Mouse (Mus musculus) liver, embryonic 11.5 days (tissue): ENCODE measurements around the gene Apol9b. TPM values are rescaled to one million over a fixed set of nuclear protein-coding genes. Genes with fewer than 3 reads are reported as not detected.
"Not testable (repeated sequence)": the region's sequence is repeated elsewhere in the genome, so short reads cannot be mapped to it uniquely, and the experiment has no call there.

Experiments
- ATAC-seq: fragments of 200-750 bp; cut with Nextera tagmentation; replicated peaks from 2 replicates; pipeline ENCODE4 v1.8.0; 2017; ENCODE audit warnings: moderate number of reproducible peaks, mild to moderate bottlenecking, moderate TSS enrichment, moderate library complexity; ENCODE audit not compliant: low FRiP score
- DNase-seq: peaks from one replicate; pipeline ENCODE4 v3.0.0-alpha.2; 2017; ENCODE audit warnings: low spot score
- H3K27ac ChIP-seq: fragments of 300-500 bp; sonication (generic); 2 replicates; pipeline ENCODE4 v1.5.1; 2014; ENCODE audit warnings: mild to moderate bottlenecking, low read depth, low read length, control low read depth
- H3K27me3 ChIP-seq: fragments of 300-500 bp; sonication (generic); replicated peaks from 2 replicates; pipeline ENCODE4 v1.6.1; 2014; ENCODE audit warnings: low read length, mixed read lengths; ENCODE audit not compliant: control insufficient read depth, insufficient read depth
- H3K36me3 ChIP-seq: fragments of 300-500 bp; sonication (generic); 2 replicates; pipeline ENCODE4 v1.6.1; 2014; ENCODE audit warnings: mild to moderate bottlenecking, low read length, moderate library complexity, mixed read lengths; ENCODE audit not compliant: control insufficient read depth, insufficient read depth
- H3K4me1 ChIP-seq: fragments of 300-500 bp; sonication (generic); replicated peaks from 2 replicates; pipeline ENCODE4 v1.6.1; 2014; ENCODE audit warnings: low read length, mixed read lengths; ENCODE audit not compliant: control insufficient read depth, insufficient read depth
- H3K4me2 ChIP-seq: fragments of 300-500 bp; sonication (generic); 2 replicates; pipeline ENCODE4 v1.6.1; 2014; ENCODE audit warnings: mild to moderate bottlenecking, control low read depth, moderate library complexity
- H3K4me3 ChIP-seq: fragments of 300-500 bp; sonication (generic); 2 replicates; pipeline ENCODE4 v1.5.1; 2014; ENCODE audit warnings: low read depth, low read length, control low read depth
- H3K9ac ChIP-seq: fragments of 300-500 bp; sonication (generic); 2 replicates; pipeline ENCODE4 v1.6.1; 2014; ENCODE audit warnings: low read depth, low read length, control low read depth
- H3K9me3 ChIP-seq: fragments of 300-500 bp; sonication (generic); 2 replicates; pipeline ENCODE4 v1.6.1; 2016; ENCODE audit warnings: low read length, inconsistent platforms, mixed read lengths; ENCODE audit not compliant: control insufficient read depth
- WGBS: fragments of 180-500 bp; shearing (Covaris S2); extraction: QIAGEN DNeasy Blood & Tissue Kit; methylation state at CpG from one replicate; pipeline ENCODE4 v1.1.7; 2014; 5-methylcytosine and 5-hydroxymethylcytosine counted together
- polyA plus RNA-seq: library from polyadenylated mRNA; unstranded; fragments of >200 nt; fragmentation: Nextera tagmentation; extraction: Ambion mirVana; gene quantifications from 2 replicates; pipeline ENCODE4 v1.2.1, GENCODE M21; 2014

Apol9b gene
- polyA plus RNA-seq = not detected in 2 replicates

DNA sequence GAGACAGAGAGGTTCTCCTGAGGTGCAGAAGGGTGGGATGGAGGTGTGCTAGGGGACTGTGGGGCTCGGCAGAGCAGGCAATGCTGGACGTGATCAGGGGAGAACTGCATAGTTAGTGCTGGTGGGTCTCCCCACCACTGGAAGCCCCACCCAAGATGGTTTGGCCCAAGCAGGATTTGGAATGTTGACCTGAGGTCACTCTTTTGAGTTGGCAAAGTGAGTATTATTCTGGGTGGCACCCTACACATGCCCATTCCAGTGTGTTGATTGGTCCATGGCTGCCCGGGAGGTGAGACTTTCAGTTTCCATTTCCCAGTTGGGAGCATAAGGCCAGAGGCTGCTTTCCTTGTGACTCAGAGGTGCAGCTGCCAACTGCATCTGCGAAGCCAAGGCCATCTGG is at the start of gene Apol9b:
Apol9b (plus strand) TSS at position 301 of the 400 bp plus-strand sequence.
- not testable (repeated sequence) for H3K9me3 ChIP-seq, H3K4me2 ChIP-seq, H3K36me3 ChIP-seq, H3K4me3 ChIP-seq, H3K27me3 ChIP-seq, H3K27ac ChIP-seq, ATAC-seq, H3K4me1 ChIP-seq, DNase-seq, H3K9ac ChIP-seq
- 92% methylated on average over 2 of the region's 4 CpGs for WGBS

DNA sequence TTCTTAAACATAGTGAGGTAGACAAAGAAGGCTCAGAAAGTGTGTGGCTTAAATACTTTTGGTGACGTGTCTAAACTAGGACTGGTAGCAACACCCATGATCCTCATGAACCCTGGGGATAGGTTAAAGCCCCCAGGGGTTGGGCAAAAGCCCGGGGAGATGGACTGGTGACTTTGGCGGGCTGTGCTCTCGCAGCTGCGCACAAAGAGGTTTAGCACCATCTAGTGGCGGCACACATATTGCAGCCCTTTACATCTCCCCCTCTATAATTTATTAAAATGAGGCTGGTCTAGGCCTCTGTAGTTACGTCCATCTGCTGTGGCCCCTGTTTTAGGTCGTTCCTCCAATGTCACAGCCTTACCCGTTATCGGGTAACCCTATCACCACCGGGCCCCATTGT is 44.9 kb upstream of the Apol9b start:
- 11% methylated on average over 8 of the region's 11 CpGs for WGBS
- H3K9me3 ChIP-seq, ATAC-seq, H3K27me3 ChIP-seq, H3K9ac ChIP-seq, H3K36me3 ChIP-seq, DNase-seq, H3K27ac ChIP-seq, H3K4me1 ChIP-seq, H3K4me3 ChIP-seq, H3K4me2 ChIP-seq: not testable (repeated sequence)

DNA sequence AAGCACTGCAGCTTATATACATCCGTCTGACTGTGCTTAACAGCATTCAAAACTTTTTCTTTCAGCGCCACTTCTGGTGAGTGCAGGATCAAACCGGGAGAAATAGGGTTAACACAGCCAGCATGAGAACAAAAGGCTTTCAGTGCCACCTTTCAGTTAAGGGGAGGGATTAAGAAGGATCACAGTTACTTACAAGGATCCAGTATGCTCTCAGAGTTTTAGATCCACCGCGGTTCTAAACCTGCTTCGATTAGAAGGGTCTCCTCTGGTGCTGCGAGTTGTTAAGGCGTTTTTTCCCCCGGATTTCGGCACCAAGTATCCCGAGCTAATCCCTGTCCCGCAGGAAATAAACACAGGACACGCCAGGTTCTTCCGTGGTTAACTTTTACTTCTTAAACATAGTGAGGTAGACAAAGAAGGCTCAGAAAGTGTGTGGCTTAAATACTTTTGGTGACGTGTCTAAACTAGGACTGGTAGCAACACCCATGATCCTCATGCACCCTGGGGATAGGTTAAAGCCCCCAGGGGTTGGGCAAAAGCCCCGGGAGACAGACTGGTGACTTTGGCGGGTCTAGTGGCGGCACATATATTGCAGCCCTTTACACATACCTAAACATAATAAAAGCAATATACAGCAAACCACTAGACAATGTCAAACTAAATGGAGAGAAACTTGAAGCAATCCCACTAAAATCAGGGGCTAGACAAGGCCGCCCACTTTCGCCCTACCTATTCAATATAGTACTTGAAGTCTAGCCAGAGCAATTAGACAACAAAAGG is 37.1 kb upstream of the Apol9b start:
- not testable (repeated sequence) for ATAC-seq, DNase-seq, H3K36me3 ChIP-seq, H3K27me3 ChIP-seq, H3K4me1 ChIP-seq, H3K9ac ChIP-seq, H3K27ac ChIP-seq, H3K4me3 ChIP-seq, H3K9me3 ChIP-seq
- WGBS = 9% methylated on average over 19 of the region's 20 CpGs
- H3K4me2 ChIP-seq = peak overlapping the region; percentile 42

DNA sequence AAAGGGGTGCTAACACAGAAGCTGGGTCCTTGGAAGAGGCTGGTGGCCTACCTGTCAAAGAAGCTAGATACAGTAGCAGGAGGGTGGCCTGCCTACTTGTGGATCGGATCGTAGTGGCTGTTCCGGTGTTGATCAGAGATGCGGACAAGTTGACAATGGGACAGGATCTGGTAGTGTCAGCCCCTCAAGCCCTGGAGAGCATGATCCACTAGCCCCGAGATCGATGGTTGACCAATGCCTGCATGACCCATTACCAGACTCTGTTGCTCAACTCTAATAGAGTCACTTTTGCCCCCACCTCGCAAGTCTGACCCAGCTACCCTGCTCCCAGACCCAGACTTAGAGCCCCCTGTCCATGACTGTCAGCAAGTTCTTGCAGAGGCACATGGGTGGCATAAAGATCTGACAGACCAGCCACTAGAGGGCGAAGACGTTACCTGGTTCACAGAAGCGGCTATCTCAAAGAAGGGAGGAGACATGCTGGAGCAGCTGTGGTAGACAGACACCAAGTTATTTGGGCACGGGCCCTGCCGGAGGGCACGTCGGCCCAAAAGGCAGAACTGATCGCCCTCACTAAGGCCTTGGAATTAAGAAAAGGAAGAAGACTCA is 34.0 kb upstream of the Apol9b start:
- H3K4me1 ChIP-seq, H3K9me3 ChIP-seq, H3K4me2 ChIP-seq, H3K36me3 ChIP-seq, H3K27me3 ChIP-seq, ATAC-seq, H3K9ac ChIP-seq, H3K4me3 ChIP-seq, H3K27ac ChIP-seq: not testable (repeated sequence)
- WGBS = 37% methylated on average over 11 of the region's 15 CpGs
- peak; percentile 37 for DNase-seq

DNA sequence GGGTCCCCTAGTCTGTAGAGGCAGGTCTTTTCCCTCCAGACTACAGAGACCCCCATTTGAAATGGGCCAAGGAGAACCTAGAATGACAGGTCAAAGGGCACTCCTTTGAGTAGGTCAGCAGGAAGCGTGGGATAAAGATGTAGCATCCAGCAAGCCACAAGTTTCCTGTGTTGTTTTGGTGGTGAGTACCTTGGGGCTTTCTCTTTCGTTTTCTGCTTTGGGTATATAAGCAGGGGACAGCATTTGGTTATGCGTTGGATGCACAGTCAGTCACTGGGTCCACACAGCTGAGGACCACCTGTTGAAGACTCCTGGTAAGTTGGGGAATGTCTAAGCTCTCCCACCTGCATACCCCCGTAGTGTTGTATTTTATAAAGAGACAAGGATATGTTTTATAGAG is 30.2 kb upstream of the Apol9b start, which contains the start of gene Apol7e:
Apol7e (plus strand) TSS at position 202 of the 400 bp plus-strand sequence.
- not testable (repeated sequence) for DNase-seq, H3K27ac ChIP-seq, H3K36me3 ChIP-seq, H3K9me3 ChIP-seq, H3K9ac ChIP-seq, H3K4me3 ChIP-seq, H3K4me2 ChIP-seq, ATAC-seq, H3K27me3 ChIP-seq, H3K4me1 ChIP-seq
- 58% methylated on average over 4 of the region's 4 CpGs for WGBS

DNA sequence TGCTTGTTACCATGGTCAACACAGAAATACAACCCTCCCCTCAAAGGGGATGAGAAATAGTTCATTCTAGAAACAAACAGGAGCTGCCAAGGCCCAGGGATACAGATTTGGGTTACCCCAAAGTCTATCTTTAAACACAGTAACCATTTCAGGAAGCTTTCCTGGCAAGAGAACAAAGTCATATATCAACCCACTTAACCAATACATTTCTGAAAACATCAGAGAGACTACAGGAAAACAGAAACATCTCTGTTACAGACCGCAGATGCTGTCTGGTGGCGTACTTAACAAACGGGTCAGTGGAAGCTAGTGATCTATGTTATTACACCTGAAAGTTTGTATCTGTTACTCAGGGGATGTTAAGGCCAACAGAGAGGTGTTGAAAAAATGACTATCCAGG is 23.5 kb upstream of the Apol9b start:
- not testable (repeated sequence) for DNase-seq, H3K4me1 ChIP-seq, H3K27me3 ChIP-seq, H3K4me3 ChIP-seq, H3K27ac ChIP-seq, H3K9me3 ChIP-seq, H3K4me2 ChIP-seq, H3K9ac ChIP-seq, H3K36me3 ChIP-seq, ATAC-seq
- WGBS = 87% methylated on average over 3 of the region's 3 CpGs

DNA sequence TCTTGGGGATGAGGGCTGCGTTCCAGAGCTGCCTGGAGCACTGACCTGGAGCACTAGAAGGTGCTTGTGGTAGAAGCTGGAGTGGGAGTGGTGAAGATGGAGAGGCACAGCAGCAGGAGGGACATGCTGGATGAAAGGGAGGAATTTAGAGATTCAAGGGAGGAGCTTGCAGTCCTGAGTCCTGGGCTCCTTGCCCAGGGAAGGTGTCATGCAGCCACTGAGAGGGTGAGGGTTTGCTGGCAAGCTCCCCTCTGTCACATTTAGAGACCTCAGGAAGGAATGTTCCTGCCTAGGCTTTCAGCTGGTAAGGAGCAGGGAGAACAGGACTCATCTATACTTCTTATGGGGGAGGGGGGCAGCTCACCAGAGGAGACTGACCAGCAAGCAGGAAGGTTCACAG is 19.9 kb upstream of the Apol9b start:
- ATAC-seq, DNase-seq, H3K9ac ChIP-seq, H3K9me3 ChIP-seq, H3K27me3 ChIP-seq, H3K4me3 ChIP-seq, H3K36me3 ChIP-seq, H3K4me2 ChIP-seq, H3K4me1 ChIP-seq, H3K27ac ChIP-seq: not testable (repeated sequence)
- no CpG with 5 or more reads among the region's 1 CpGs for WGBS

DNA sequence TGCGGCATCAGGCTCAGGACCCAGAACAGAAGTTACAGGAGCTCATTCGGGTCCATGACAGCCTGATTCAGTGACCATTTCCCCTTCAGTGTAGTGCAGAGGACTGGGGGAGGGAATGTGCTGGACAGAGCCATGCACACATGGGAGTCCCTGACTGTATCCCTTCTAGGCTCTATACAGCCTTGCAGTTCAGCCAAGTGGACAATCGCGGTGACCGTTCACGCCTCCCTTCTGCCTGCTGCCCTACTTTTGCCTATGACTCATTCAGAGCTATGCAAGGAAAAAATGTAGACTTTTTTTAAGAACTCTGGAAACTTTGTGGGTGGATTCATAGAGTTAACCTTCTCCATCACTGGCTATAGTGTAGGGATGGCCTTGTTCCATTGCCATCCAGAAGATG is 10.6 kb upstream of the Apol9b start:
- 69% methylated on average over 2 of the region's 6 CpGs for WGBS
- not testable (repeated sequence) for H3K36me3 ChIP-seq, H3K4me1 ChIP-seq, DNase-seq, H3K9me3 ChIP-seq, H3K9ac ChIP-seq, H3K27me3 ChIP-seq, H3K4me3 ChIP-seq, H3K27ac ChIP-seq, ATAC-seq, H3K4me2 ChIP-seq

DNA sequence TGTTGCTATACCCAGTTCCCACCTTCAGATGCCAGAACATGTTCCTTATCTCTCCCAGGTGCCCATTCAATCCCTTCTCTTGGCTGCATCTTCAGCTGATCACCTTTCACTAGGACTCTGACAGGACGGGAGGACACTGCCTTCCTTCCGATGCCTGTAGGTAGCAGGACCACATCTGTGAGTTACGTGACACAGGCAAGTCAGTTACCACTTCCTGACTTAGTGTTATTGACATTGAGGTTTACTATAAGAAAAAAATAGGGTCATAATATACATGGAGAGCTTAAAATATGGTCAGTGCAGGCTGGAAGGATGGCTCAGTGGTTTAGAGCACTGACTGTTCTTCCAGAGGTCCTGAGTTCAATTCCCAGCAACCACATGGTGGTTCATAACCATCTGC is 7.3 kb upstream of the Apol9b start:
- not testable (repeated sequence) for H3K27me3 ChIP-seq, H3K9ac ChIP-seq, H3K27ac ChIP-seq, H3K36me3 ChIP-seq, ATAC-seq, H3K4me1 ChIP-seq, H3K9me3 ChIP-seq, H3K4me3 ChIP-seq, DNase-seq, H3K4me2 ChIP-seq
- WGBS = no CpG with 5 or more reads among the region's 3 CpGs
